Mouse (Mus musculus): ENCODE data around the gene Ubash3a. TPM values are rescaled to one million over a fixed set of nuclear protein-coding genes. Genes with fewer than 3 reads are reported as not detected.

Ubash3a gene
- polyA plus RNA-seq, 1 experiment = not detected

DNA sequence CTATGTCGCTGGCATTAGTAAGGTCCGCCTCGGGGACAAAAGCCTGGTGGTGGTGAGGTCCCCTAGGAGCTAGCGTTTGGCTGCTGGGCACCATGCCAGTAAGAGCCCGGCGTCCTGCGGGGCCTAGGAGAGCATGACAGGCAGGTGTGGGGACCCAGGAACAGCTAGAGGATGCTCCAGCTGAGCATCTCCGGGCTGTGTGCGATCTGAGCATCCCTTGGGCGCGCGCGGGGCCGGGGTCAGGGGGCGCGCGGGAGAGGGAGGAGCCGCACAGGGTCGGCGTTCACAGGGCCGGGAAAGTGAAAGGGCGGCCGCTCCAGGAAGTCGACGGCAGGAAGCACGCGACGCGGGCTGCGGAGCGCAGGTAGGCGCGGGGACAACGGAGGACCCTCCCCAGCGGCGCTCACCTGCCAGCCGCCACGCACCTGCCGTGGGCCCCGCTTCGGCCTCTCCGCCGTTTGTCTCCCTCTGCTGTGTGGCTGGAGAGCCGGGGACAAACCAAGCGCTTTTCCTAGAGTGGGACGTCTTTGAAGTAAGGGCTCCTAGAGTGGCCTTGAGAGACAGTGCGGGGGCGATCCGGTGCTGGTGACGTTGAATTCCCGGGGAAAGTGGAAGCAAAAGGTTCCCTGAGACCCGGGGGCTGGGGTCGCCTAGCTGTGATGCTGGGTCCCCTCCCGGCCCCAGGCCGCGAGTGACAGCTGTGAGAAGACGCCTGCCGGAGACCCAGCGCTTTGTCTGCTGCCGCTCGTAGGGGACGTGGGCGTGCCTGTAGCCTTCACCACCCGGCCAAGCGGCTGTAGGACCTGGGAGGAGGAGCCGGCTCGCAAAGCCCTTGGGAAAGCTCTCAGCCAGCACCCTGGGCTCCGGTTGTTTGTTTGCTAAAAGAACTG is 88.5 kb downstream of the Ubash3a start:
- H3K27ac ChIP-seq (ENCODE audit: insufficient read depth, low read length) = no peak overlapping the region
- WGBS = under 1% methylated on average over 68 of the region's 68 CpGs
- peak; percentile 60 to 68 for DNase-seq
- H3K4me1 ChIP-seq (ENCODE audit: control insufficient read depth, insufficient read depth, low read length) = peaks cover 3% of the 10 kb centered on the region
- no peaks in the 10 kb centered on the region for H3K27me3 ChIP-seq (ENCODE audit: control insufficient read depth, insufficient read depth, low read length)
- peak overlapping the region; percentile 67 for H3K4me3 ChIP-seq (replicated peaks; ENCODE audit: insufficient read depth, low read depth, low read length)
- no peak; the same call in 1 of the 2 replicates for TF ChIP-seq CTCF (IDR thresholded peaks at IDR 0.05; ENCODE audit: borderline replicate concordance, insufficient read depth, low read depth, low read length)
- no peak for TF ChIP-seq POLR2A (IDR thresholded peaks at IDR 0.05; ENCODE audit: borderline replicate concordance, insufficient read depth, low read length)

Other genes starting within 250 kb of the Ubash3a start
- gene Abcg1, start 150.2 kb upstream of the Ubash3a start, polyA plus RNA-seq (2012; rRNA removed) = 41.4 and 42.8 TPM in 2 replicates
- gene Tff3, start 78.2 kb upstream of the Ubash3a start, polyA plus RNA-seq (2012; rRNA removed) = 0.77 and 1.2 TPM in 2 replicates
- not detected in 2 replicates for gene Tff2, start 63.6 kb upstream of the Ubash3a start, polyA plus RNA-seq (2012; rRNA removed)
- not detected in 2 replicates for gene Tff1, start 42.6 kb upstream of the Ubash3a start, polyA plus RNA-seq (2012; rRNA removed)
- gene Tmprss3, start 8.9 kb upstream of the Ubash3a start, polyA plus RNA-seq (2012; rRNA removed) = 0.64 and 0.67 TPM in 2 replicates
- gene Rsph1, start 69.5 kb downstream of the Ubash3a start, polyA plus RNA-seq (2012; rRNA removed) = 2.7 and 3.7 TPM in 2 replicates
- gene Slc37a1, start 78.9 kb downstream of the Ubash3a start, polyA plus RNA-seq (2012; rRNA removed) = 6.1 and 7.8 TPM in 2 replicates
- 83.1 and 93.0 TPM in 2 replicates for gene Pde9a, start 178.3 kb downstream of the Ubash3a start, polyA plus RNA-seq (2012; rRNA removed)